Mouse (Mus musculus) heart, embryonic 11.5 days (tissue): Measurements from ENCODE around the gene Prkci. TPM values are rescaled to one million over a fixed set of nuclear protein-coding genes. Genes with fewer than 3 reads are reported as not detected.

Experiments
- ATAC-seq: fragments of 200-750 bp; cut with Nextera tagmentation; replicated peaks from 2 replicates; pipeline ENCODE4 v1.8.0; 2017; ENCODE audit warnings: moderate library complexity; ENCODE audit not compliant: insufficient number of reproducible peaks, low FRiP score, low TSS enrichment
- H3K27ac ChIP-seq: fragments of 300-500 bp; sonication (generic); 2 replicates; pipeline ENCODE4 v1.5.1; 2014; ENCODE audit warnings: mild to moderate bottlenecking, low read depth, low read length
- H3K27me3 ChIP-seq: fragments of 300-500 bp; sonication (generic); 2 replicates; pipeline ENCODE4 v1.6.1; 2014; ENCODE audit warnings: mild to moderate bottlenecking, low read length, mixed read lengths; ENCODE audit not compliant: control insufficient read depth, insufficient read depth
- H3K36me3 ChIP-seq: fragments of 300-500 bp; sonication (generic); 2 replicates; pipeline ENCODE4 v1.6.1; 2014; ENCODE audit warnings: mild to moderate bottlenecking, low read length, moderate library complexity, mixed read lengths; ENCODE audit not compliant: control insufficient read depth, insufficient read depth
- H3K4me1 ChIP-seq: fragments of 300-500 bp; sonication (generic); 2 replicates; pipeline ENCODE4 v1.6.1; 2014; ENCODE audit warnings: low read length; ENCODE audit not compliant: control insufficient read depth, insufficient read depth
- H3K4me2 ChIP-seq: fragments of 300-500 bp; sonication (generic); 2 replicates; pipeline ENCODE4 v1.6.1; 2014; ENCODE audit warnings: mild to moderate bottlenecking, moderate library complexity
- H3K4me3 ChIP-seq: fragments of 300-500 bp; sonication (generic); 2 replicates; pipeline ENCODE4 v1.5.1; 2014; ENCODE audit warnings: low read depth, low read length
- H3K9ac ChIP-seq: fragments of 300-500 bp; sonication (generic); 2 replicates; pipeline ENCODE4 v1.6.1; 2014; ENCODE audit warnings: mild to moderate bottlenecking, low read depth, low read length, moderate library complexity
- H3K9me3 ChIP-seq: fragments of 300-500 bp; sonication (generic); replicated peaks from 2 replicates; pipeline ENCODE4 v1.6.1; 2016; ENCODE audit warnings: low read length; ENCODE audit not compliant: control insufficient read depth
- WGBS: fragments of 180-500 bp; shearing (Covaris S2); extraction: QIAGEN DNeasy Blood & Tissue Kit; methylation state at CpG from one replicate; pipeline ENCODE4 v1.1.7; 2014; ENCODE audit not compliant: insufficient replicate concordance; 5-methylcytosine and 5-hydroxymethylcytosine counted together
- polyA plus RNA-seq: library from polyadenylated mRNA; unstranded; fragments of >200 nt; fragmentation: Nextera tagmentation; extraction: Ambion mirVana; gene quantifications from 2 replicates; pipeline ENCODE4 v1.2.1, GENCODE M21; 2014

Prkci gene
- polyA plus RNA-seq, 1 experiment from 2014 or later: 20.6 TPM

GRCm38 (mm10) chr3:31049087-31049486 is 53.5 kb downstream of the Prkci start:
- WGBS: 80% methylated on average over 5 of the region's 5 CpGs
- H3K4me2 ChIP-seq: no peak overlapping the region

GRCm38 (mm10) chr3:31050375-31050774 is 54.8 kb downstream of the Prkci start:
- Histone ChIP-seq H3K4me2 (no peak overlapping the region), H3K27ac (no peak overlapping the region), H3K9ac (no peak overlapping the region), H3K36me3 (peaks cover 7% of the 10 kb centered on the region), H3K4me3 (no peak overlapping the region), H3K4me1 (no peaks in the 10 kb centered on the region), H3K9me3 (no peaks in the 10 kb centered on the region), H3K27me3 (no peaks in the 10 kb centered on the region)
- 69% methylated on average over 7 of the region's 7 CpGs for WGBS
- no peak for ATAC-seq

More at GRCm38 (mm10) chr3:31049087-31049486, 53.5 kb downstream of the Prkci start:
- Histone ChIP-seq H3K4me3 (no peak overlapping the region), H3K36me3 (peaks cover 7% of the 10 kb centered on the region), H3K9ac (no peak overlapping the region), H3K9me3 (no peaks in the 10 kb centered on the region), H3K27ac (no peak overlapping the region), H3K27me3 (no peaks in the 10 kb centered on the region), H3K4me1 (no peaks in the 10 kb centered on the region)
- no peak for ATAC-seq

- H3K4me1 ChIP-seq: no peaks in the 10 kb centered on the region
- H3K36me3 ChIP-seq: peaks cover 7% of the 10 kb centered on the region
- H3K4me2 ChIP-seq: no peak overlapping the region
- WGBS: 78% methylated on average over 9 of the region's 9 CpGs
- no peaks in the 10 kb centered on the region for H3K9me3 ChIP-seq
- H3K27me3 ChIP-seq: no peaks in the 10 kb centered on the region
- no peak overlapping the region for H3K27ac ChIP-seq
- ATAC-seq: no peak
- no peak overlapping the region for H3K4me3 ChIP-seq
- no peak overlapping the region for H3K9ac ChIP-seq
Measured at GRCm38 (mm10) chr3:31051730-31052129, 56.2 kb downstream of the Prkci start.

- ATAC-seq: no peak
- peaks cover 7% of the 10 kb centered on the region for H3K36me3 ChIP-seq
- no peaks in the 10 kb centered on the region for H3K27me3 ChIP-seq
- no peak overlapping the region for H3K27ac ChIP-seq
- 90% methylated on average over 9 of the region's 9 CpGs for WGBS
- no peaks in the 10 kb centered on the region for H3K9me3 ChIP-seq
- no peak overlapping the region for H3K4me3 ChIP-seq
- no peak overlapping the region for H3K4me2 ChIP-seq
- no peak overlapping the region for H3K9ac ChIP-seq
- no peaks in the 10 kb centered on the region for H3K4me1 ChIP-seq
Measured at GRCm38 (mm10) chr3:31053191-31053590, 57.6 kb downstream of the Prkci start.

- no peak overlapping the region for H3K27ac ChIP-seq
- H3K27me3 ChIP-seq: no peaks in the 10 kb centered on the region
- 69% methylated on average over 8 of the region's 8 CpGs for WGBS
- no peak for ATAC-seq
- H3K9me3 ChIP-seq: no peaks in the 10 kb centered on the region
- peaks cover 3% of the 10 kb centered on the region for H3K36me3 ChIP-seq
- H3K9ac ChIP-seq: no peak overlapping the region
- H3K4me3 ChIP-seq: no peak overlapping the region
- H3K4me1 ChIP-seq: no peaks in the 10 kb centered on the region
- H3K4me2 ChIP-seq: no peak overlapping the region
Measured at GRCm38 (mm10) chr3:31054888-31055287, 59.3 kb downstream of the Prkci start.

- peak overlapping the region; percentile 52 for H3K9ac ChIP-seq
- H3K4me3 ChIP-seq: peak overlapping the region; percentile 45
- H3K36me3 ChIP-seq: no peaks in the 10 kb centered on the region
- ATAC-seq: peak; percentile 69
- 25% methylated on average over 17 of the region's 17 CpGs for WGBS
- H3K9me3 ChIP-seq: no peaks in the 10 kb centered on the region
- no peaks in the 10 kb centered on the region for H3K27me3 ChIP-seq
- H3K4me2 ChIP-seq: peak overlapping the region; percentile 68
- H3K4me1 ChIP-seq: no peaks in the 10 kb centered on the region
- peak overlapping the region; percentile 29; the same call in 1 of the 2 replicates for H3K27ac ChIP-seq
Measured at GRCm38 (mm10) chr3:31056047-31056650, 60.6 kb downstream of the Prkci start.

- H3K27ac ChIP-seq: peak overlapping the region; percentile 76
- 2% methylated on average over 30 of the region's 30 CpGs for WGBS
- peak overlapping the region; percentile 52 for H3K9ac ChIP-seq
- H3K4me1 ChIP-seq: no peaks in the 10 kb centered on the region
- H3K4me2 ChIP-seq: peak overlapping the region; percentile 68
- peak; percentile 80 for ATAC-seq
- no peaks in the 10 kb centered on the region for H3K9me3 ChIP-seq
- H3K36me3 ChIP-seq: no peaks in the 10 kb centered on the region
- no peaks in the 10 kb centered on the region for H3K27me3 ChIP-seq
- H3K4me3 ChIP-seq: peak overlapping the region; percentile 45
Measured at GRCm38 (mm10) chr3:31056651-31057627, 61.4 kb downstream of the Prkci start.

DNA sequence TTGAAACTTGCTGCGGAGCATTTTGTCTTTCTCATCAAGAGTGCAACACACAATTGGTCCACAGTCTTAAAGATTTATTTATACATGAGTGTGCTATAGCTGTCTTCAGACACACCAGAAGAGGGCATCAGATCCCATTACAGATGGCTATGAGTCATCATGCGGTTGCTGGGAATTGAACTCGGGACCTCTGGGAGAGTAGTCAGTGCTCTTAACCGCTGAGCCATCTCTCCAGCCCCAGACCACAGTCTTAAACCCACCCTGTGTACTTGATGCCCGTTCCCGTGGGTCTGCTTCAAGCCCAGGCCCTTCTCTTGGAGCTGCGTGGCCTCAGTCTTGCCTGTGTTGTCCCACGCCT is 65.2 kb downstream of the Prkci start:
- Histone ChIP-seq H3K9ac (no peak overlapping the region), H3K27ac (no peak overlapping the region)
- WGBS: 83% methylated on average over 8 of the region's 8 CpGs

More for the DNA sequence above, 65.2 kb downstream of the Prkci start:
- Histone ChIP-seq H3K27me3 (no peaks in the 10 kb centered on the region), H3K4me1 (no peaks in the 10 kb centered on the region), H3K4me2 (no peak overlapping the region), H3K9me3 (no peaks in the 10 kb centered on the region), H3K4me3 (no peak overlapping the region), H3K36me3 (no peaks in the 10 kb centered on the region)
- ATAC-seq: no peak
